Mouse (Mus musculus) stomach, embryonic 15.5 days (tissue): ENCODE data around the gene Myrf. TPM values are rescaled to one million over a fixed set of nuclear protein-coding genes. Genes with fewer than 3 reads are reported as not detected.

Experiments
- ATAC-seq: fragments of 200-750 bp; cut with Nextera tagmentation; 2 replicates; pipeline ENCODE4 v1.8.0; 2017; ENCODE audit warnings: low read depth, moderate number of reproducible peaks, moderate TSS enrichment; ENCODE audit not compliant: insufficient read depth, low FRiP score
- H3K27ac ChIP-seq: fragments of 300-500 bp; sonication (generic); 2 replicates; pipeline ENCODE4 v1.5.1; 2015; ENCODE audit warnings: mild to moderate bottlenecking, inconsistent platforms
- H3K27me3 ChIP-seq: fragments of 300-500 bp; sonication (generic); replicated peaks from 2 replicates; pipeline ENCODE4 v1.6.1; 2015; ENCODE audit warnings: inconsistent platforms
- H3K36me3 ChIP-seq: fragments of 300-500 bp; sonication (generic); 2 replicates; pipeline ENCODE4 v1.6.1; 2015; ENCODE audit warnings: inconsistent platforms
- H3K4me1 ChIP-seq: fragments of 300-500 bp; sonication (generic); 2 replicates; pipeline ENCODE4 v1.6.1; 2015; ENCODE audit warnings: inconsistent platforms
- H3K4me2 ChIP-seq: fragments of 300-500 bp; sonication (generic); 2 replicates; pipeline ENCODE4 v1.6.1; 2015; ENCODE audit warnings: mild to moderate bottlenecking, inconsistent platforms
- H3K4me3 ChIP-seq: fragments of 300-500 bp; sonication (generic); replicated peaks from 2 replicates; pipeline ENCODE4 v1.5.1; 2015; ENCODE audit warnings: inconsistent platforms
- H3K9ac ChIP-seq: fragments of 300-500 bp; sonication (generic); 2 replicates; pipeline ENCODE4 v1.6.1; 2015; ENCODE audit warnings: inconsistent platforms
- H3K9me3 ChIP-seq: fragments of 300-500 bp; sonication (generic); 2 replicates; pipeline ENCODE4 v1.6.1; 2016; ENCODE audit warnings: inconsistent platforms
- WGBS: fragments of 180-500 bp; shearing (Covaris S2); methylation state at CpG from one replicate; pipeline ENCODE4 v1.1.7; 2015; 5-methylcytosine and 5-hydroxymethylcytosine counted together
- polyA plus RNA-seq: library from polyadenylated mRNA; unstranded; fragments of >200 nt; fragmentation: Nextera tagmentation; extraction: Ambion mirVana; gene quantifications from 2 replicates; pipeline ENCODE4 v1.2.1, GENCODE M21; 2015

Gene Myrf
- polyA plus RNA-seq, 1 experiment from 2014 or later = 17.8 TPM

DNA sequence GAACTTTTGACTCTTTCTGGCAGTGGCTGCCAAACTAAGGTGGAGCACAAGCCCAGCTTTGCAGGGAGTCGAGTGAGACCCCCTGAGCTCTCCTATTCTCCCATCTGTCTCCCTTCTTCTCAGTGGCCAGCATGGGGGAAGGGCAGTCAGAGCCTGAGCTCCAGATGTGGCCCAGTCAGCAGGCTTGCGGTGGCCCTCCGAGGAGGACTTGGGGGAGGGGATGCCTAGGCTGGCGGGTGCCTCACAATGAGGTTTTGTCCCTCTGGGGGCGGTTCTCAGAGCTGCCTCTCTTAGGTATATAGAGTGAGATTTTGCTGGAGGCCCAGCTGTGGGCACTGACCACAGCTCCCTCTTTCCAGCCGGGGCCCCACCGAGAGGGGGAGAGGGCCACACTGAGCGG lies 2.4 kb upstream of the Myrf start:
- ATAC-seq = no peak
- H3K4me1 ChIP-seq = peaks cover 31% of the 10 kb centered on the region

GRCm38 (mm10) chr19:10239975-10240653 lies 434 bp downstream of the Myrf start:
- no peaks in the 10 kb centered on the region for H3K9me3 ChIP-seq
- peak overlapping the region; percentile 62 for H3K27ac ChIP-seq
- H3K4me2 ChIP-seq = peak overlapping the region; percentile 90
- H3K36me3 ChIP-seq = no peaks in the 10 kb centered on the region
- WGBS = 2% methylated on average over 26 of the region's 26 CpGs
- peak overlapping the region; percentile 56 for H3K4me3 ChIP-seq
- no peaks in the 10 kb centered on the region for H3K27me3 ChIP-seq
- ATAC-seq = no peak
- peaks cover 30% of the 10 kb centered on the region for H3K4me1 ChIP-seq
- peak overlapping the region; percentile 49 for H3K9ac ChIP-seq

More for the DNA sequence above, 2.4 kb upstream of the Myrf start:
- no peak overlapping the region for H3K4me3 ChIP-seq
- 23% methylated on average over 8 of the region's 8 CpGs for WGBS
- H3K27me3 ChIP-seq = no peaks in the 10 kb centered on the region
- H3K9ac ChIP-seq = no peak overlapping the region
- H3K36me3 ChIP-seq = no peaks in the 10 kb centered on the region
- no peak overlapping the region for H3K27ac ChIP-seq
- H3K9me3 ChIP-seq = no peaks in the 10 kb centered on the region
- H3K4me2 ChIP-seq = no peak overlapping the region

- H3K27ac ChIP-seq = peak overlapping the region; percentile 62; the same call in 1 of the 2 replicates
- WGBS = 15% methylated on average over 2 of the region's 2 CpGs
Observed at GRCm38 (mm10) chr19:10239419-10239818, 1.1 kb downstream of the Myrf start.

DNA sequence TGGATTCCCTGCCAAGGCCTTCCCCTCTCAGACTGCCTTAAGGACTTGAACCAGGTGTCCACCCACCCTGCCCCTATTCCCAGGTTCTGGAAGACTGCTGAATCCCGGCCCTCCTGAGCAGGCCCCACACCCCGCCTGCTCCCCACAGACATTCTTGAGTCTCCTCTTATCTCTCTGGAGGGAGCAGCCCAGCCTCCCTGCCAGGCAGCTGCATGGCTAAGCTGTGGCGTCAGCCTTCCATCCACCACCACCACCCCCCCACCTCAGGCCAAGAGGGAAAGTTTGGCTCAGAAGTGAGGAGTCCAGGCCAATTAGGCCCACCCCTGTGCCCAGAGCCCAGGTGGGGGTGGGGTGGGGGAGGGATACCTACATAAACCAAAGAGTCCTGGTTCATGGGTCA lies 2.1 kb downstream of the Myrf start:
- ATAC-seq = peak; percentile 18; the same call in 1 of the 2 replicates
- H3K4me2 ChIP-seq = peak overlapping the region; percentile 90

More at GRCm38 (mm10) chr19:10239419-10239818, 1.1 kb downstream of the Myrf start:
- Histone ChIP-seq H3K9me3 (no peaks in the 10 kb centered on the region), H3K9ac (no peak overlapping the region), H3K4me1 (peaks cover 33% of the 10 kb centered on the region), H3K4me3 (peak overlapping the region; percentile 56), H3K4me2 (peak overlapping the region; percentile 90), H3K27me3 (no peaks in the 10 kb centered on the region), H3K36me3 (no peaks in the 10 kb centered on the region)
- ATAC-seq = no peak

GRCm38 (mm10) chr19:10235784-10236565 lies 4.6 kb downstream of the Myrf start:
- Histone ChIP-seq H3K9ac (no peak overlapping the region), H3K4me3 (peak overlapping the region; percentile 1; the same call in 1 of the 2 replicates), H3K4me2 (peak overlapping the region; percentile 37), H3K27ac (peak overlapping the region; percentile 79), H3K9me3 (no peaks in the 10 kb centered on the region), H3K4me1 (peaks cover 37% of the 10 kb centered on the region), H3K36me3 (no peaks in the 10 kb centered on the region), H3K27me3 (no peaks in the 10 kb centered on the region)
- WGBS = 54% methylated on average over 9 of the region's 9 CpGs
- peak; percentile 68 for ATAC-seq

More for the DNA sequence above, 2.1 kb downstream of the Myrf start:
- Histone ChIP-seq H3K4me1 (peaks cover 33% of the 10 kb centered on the region), H3K27me3 (no peaks in the 10 kb centered on the region), H3K9me3 (no peaks in the 10 kb centered on the region), H3K4me3 (peak overlapping the region; percentile 56), H3K27ac (peak overlapping the region; percentile 62), H3K9ac (no peak overlapping the region), H3K36me3 (no peaks in the 10 kb centered on the region)
- 26% methylated on average over 3 of the region's 3 CpGs for WGBS

GRCm38 (mm10) chr19:10232327-10233017 lies 8.1 kb downstream of the Myrf start:
- ATAC-seq = no peak
- no peak overlapping the region for H3K4me3 ChIP-seq
- no peaks in the 10 kb centered on the region for H3K36me3 ChIP-seq
- H3K4me1 ChIP-seq = peaks cover 27% of the 10 kb centered on the region
- H3K4me2 ChIP-seq = no peak overlapping the region
- no peak overlapping the region for H3K9ac ChIP-seq
- H3K27me3 ChIP-seq = no peaks in the 10 kb centered on the region
- H3K9me3 ChIP-seq = no peaks in the 10 kb centered on the region
- H3K27ac ChIP-seq = no peak overlapping the region
- 47% methylated on average over 9 of the region's 9 CpGs for WGBS

GRCm38 (mm10) chr19:10231871-10232270 lies 8.7 kb downstream of the Myrf start:
- Histone ChIP-seq H3K36me3 (no peaks in the 10 kb centered on the region), H3K9ac (no peak overlapping the region), H3K9me3 (no peaks in the 10 kb centered on the region), H3K4me3 (no peak overlapping the region), H3K27me3 (no peaks in the 10 kb centered on the region), H3K27ac (no peak overlapping the region), H3K4me1 (peaks cover 27% of the 10 kb centered on the region), H3K4me2 (no peak overlapping the region)
- no peak for ATAC-seq
- WGBS = 36% methylated on average over 5 of the region's 5 CpGs

DNA sequence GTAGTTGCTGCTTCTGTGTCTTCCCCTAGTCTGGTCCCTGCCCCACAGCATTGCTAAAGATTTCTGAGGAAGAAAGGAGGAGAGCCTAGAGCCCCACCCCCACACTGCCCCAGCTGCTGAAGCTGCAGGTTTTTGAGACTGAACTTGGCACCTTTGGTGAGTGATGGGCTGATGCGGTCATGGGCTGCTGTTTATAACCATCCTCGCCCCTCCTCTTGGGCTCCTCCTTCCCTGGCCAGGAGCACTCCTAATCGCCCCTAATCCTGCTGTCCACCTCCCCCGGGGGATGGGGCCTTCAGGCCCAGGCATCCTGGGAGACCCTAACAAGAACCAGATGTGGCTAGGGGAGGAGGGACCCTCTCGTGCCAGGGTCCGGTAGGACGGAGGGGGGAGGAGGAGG lies 9.5 kb downstream of the Myrf start:
- no peaks in the 10 kb centered on the region for H3K9me3 ChIP-seq
- H3K27ac ChIP-seq = 0 out of 2 replicates have a peak overlapping the region, but pooled peaks have one; percentile 2
- H3K27me3 ChIP-seq = no peaks in the 10 kb centered on the region
- H3K4me1 ChIP-seq = peaks cover 21% of the 10 kb centered on the region
- ATAC-seq = no peak; the same call in 1 of the 2 replicates
- no peak overlapping the region for H3K4me2 ChIP-seq
- WGBS = 18% methylated on average over 7 of the region's 7 CpGs
- no peaks in the 10 kb centered on the region for H3K36me3 ChIP-seq
- no peak overlapping the region for H3K4me3 ChIP-seq
- H3K9ac ChIP-seq = no peak overlapping the region

DNA sequence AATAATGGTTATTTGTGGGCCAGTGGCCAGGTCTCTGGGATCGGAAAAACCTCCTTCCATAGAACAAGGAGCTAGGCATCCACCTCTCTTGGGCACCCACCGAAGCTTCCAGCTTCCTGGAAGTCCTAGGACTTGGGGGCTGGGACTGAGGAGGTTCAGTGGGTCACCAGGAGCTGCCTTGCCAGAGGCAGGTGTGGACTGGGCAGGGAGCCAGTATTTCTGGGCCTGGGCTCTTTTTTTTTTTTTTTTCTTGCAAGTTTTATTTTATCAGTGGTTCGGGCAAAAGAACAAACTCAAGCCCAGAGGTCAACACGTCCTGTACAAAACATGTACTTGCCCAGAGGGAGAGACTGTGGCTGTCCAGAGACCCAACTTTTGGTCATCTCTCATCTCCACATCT lies 14.8 kb downstream of the Myrf start:
- Histone ChIP-seq H3K9ac (no peak overlapping the region), H3K27me3 (no peaks in the 10 kb centered on the region), H3K4me2 (peak overlapping the region; percentile 48; the same call in 1 of the 2 replicates), H3K9me3 (no peaks in the 10 kb centered on the region), H3K36me3 (peaks cover 4% of the 10 kb centered on the region; the same call in 1 of the 2 replicates), H3K4me3 (peak overlapping the region; percentile 26; the same call in 1 of the 2 replicates), H3K27ac (peak overlapping the region; percentile 83), H3K4me1 (peaks cover 26% of the 10 kb centered on the region)
- no peak for ATAC-seq
- WGBS = 33% methylated on average over 4 of the region's 4 CpGs

GRCm38 (mm10) chr19:10224637-10225453 lies 15.7 kb downstream of the Myrf start:
- H3K36me3 ChIP-seq = peaks cover 8% of the 10 kb centered on the region; the same call in 1 of the 2 replicates
- no peaks in the 10 kb centered on the region for H3K9me3 ChIP-seq
- H3K27ac ChIP-seq = peak overlapping the region; percentile 83
- H3K27me3 ChIP-seq = no peaks in the 10 kb centered on the region
- peak overlapping the region; percentile 26 for H3K4me3 ChIP-seq
- peaks cover 24% of the 10 kb centered on the region for H3K4me1 ChIP-seq
- WGBS = 11% methylated on average over 26 of the region's 26 CpGs
- H3K4me2 ChIP-seq = peak overlapping the region; percentile 48
- peak; percentile 63 for ATAC-seq
- no peak overlapping the region for H3K9ac ChIP-seq

DNA sequence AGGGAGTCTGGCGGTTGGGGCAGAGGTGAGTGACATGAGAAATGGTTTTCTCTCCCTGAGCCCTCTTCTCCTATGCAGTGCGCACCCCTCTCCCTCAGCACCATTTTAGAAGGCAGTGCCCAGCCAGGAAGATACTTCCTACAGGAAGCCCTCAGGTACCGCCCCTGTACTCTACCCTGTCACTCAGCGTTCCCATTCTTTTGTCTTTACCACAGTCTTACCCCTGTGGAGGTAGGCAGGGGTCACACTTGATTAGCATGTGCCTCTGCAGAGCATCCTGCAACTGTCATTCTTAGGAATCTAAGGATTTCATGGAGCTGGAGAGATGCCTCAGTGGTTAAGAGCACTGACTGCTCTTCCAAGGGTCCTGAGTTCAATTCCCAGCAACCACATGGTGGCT lies 17.0 kb downstream of the Myrf start:
- H3K27me3 ChIP-seq = no peaks in the 10 kb centered on the region
- H3K4me1 ChIP-seq = peaks cover 29% of the 10 kb centered on the region
- no peak overlapping the region for H3K4me3 ChIP-seq
- H3K27ac ChIP-seq = no peak overlapping the region
- ATAC-seq = no peak
- H3K36me3 ChIP-seq = peaks cover 8% of the 10 kb centered on the region; the same call in 1 of the 2 replicates
- no peak overlapping the region for H3K4me2 ChIP-seq
- 56% methylated on average over 4 of the region's 4 CpGs for WGBS
- no peaks in the 10 kb centered on the region for H3K9me3 ChIP-seq
- H3K9ac ChIP-seq = no peak overlapping the region
